Mouse (Mus musculus) myocyte (in vitro differentiated cells): Measurements from ENCODE around the gene Camkmt.

Source experiments
- CEBPB ChIP-seq: IDR thresholded peaks from 2 replicates; pipeline ENCODE4 v1.6.1; 2011; ENCODE audit warnings: mild to moderate bottlenecking, moderate library complexity; ENCODE audit not compliant: poor library complexity, insufficient read depth, severe bottlenecking
- E2F4 ChIP-seq: IDR thresholded peaks from one replicate; pipeline ENCODE4 v1.6.1; 2011; ENCODE audit warnings: mild to moderate bottlenecking, control low read depth, moderate library complexity; ENCODE audit not compliant: insufficient read depth
- POLR2A ChIP-seq: IDR thresholded peaks from one replicate; pipeline ENCODE4 v1.6.1; 2011; ENCODE audit warnings: low read depth, mild to moderate bottlenecking, control low read depth, moderate library complexity; ENCODE audit not compliant: insufficient read length
- POLR2AphosphoS2 ChIP-seq: IDR thresholded peaks from one replicate; pipeline ENCODE4 v1.6.1; 2011; ENCODE audit warnings: low read depth, control low read depth; ENCODE audit not compliant: insufficient read length
- SRF ChIP-seq: IDR thresholded peaks from one replicate; pipeline ENCODE4 v1.6.1; 2011; ENCODE audit warnings: low read depth; ENCODE audit not compliant: control insufficient read depth, insufficient read length
- TCF3 ChIP-seq: IDR thresholded peaks from one replicate; pipeline ENCODE4 v1.6.1; 2011; ENCODE audit warnings: low read depth, control low read depth; ENCODE audit not compliant: insufficient read length
- USF1 ChIP-seq: IDR thresholded peaks from one replicate; pipeline ENCODE4 v1.6.1; 2011; ENCODE audit warnings: low read depth, mild to moderate bottlenecking, control low read depth, moderate library complexity

DNA sequence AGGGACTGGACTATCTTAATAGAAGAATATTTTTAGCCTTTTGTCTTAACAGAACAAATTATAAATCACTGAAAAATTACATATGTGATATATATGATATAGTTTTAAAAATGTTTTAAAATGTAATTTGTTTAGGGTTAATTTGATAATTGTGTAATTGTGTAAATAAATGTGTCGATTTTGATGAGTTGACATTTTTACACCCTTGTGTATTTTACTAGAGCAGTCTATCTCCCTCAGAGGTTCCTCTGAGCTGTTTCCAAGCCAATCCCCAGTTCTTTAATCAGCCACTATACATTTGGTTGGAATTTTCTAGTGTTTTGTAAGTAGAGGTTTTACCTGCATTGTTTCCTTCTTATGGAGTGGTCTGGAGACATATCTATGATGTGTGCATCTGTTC lies 48.0 kb downstream of the Camkmt start:
- TF ChIP-seq USF1 (no peak), E2F4 (no peak), POLR2A (no peak), SRF (no peak), TCF3 (no peak), CEBPB (no peak), POLR2AphosphoS2 (no peak)
